Mouse (Mus musculus): ENCODE data around the gene Sept1. TPM values are rescaled to one million over a fixed set of nuclear protein-coding genes. Genes with fewer than 3 reads are reported as not detected.

Gene Sept1
- polyA plus RNA-seq, 1 experiment from 2014 or later: 16.0 TPM

DNA sequence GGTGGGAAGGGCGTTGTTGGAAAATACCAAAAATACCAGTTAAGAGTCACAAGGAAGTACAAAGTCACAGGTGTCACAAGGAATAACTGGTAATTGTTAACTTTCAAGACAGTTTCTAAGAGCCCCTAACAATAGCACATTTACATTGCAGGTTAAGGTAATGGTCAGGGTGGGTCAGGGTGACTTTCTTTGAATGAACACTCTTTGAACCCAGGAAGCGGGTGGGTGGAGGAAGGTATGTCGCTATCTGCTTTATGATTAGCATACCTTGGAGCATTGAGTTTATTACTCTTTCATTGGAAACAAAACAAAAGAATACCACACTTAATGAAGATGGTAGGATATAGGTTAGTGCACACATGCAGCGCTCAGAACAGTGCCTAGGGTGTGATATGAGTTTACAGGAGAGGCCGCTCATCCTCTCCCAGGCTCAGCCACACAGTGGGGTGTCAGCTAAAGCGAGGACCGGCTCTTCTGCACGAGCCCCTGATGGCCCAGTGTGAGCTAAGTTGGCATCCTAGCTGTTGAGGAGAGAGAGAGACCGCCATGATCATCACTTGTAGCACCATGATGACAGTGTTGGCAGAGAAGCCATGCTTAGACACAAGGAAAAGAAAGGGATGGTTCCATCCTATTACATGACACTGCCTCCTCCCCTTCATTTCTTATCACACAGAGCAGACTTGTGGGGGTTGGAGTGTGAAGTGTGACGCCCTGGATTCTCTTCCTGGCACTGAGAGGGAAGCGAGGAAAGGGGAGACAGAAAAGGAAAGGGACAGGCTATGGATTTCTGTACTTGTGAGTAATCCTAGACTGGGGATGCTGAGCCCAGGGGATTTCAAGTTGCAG, 7.6 kb downstream of the Sept1 start:
- peak overlapping the region; percentile 4; the same call in 1 of the 2 replicates for H3K27ac ChIP-seq
- no peak overlapping the region for H3K4me3 ChIP-seq (replicated peaks)
- no peaks in the 10 kb centered on the region for H3K27me3 ChIP-seq (replicated peaks)
- WGBS: 81% methylated on average over 11 of the region's 11 CpGs
- no peak overlapping the region for H3K4me2 ChIP-seq (replicated peaks)
- H3K36me3 ChIP-seq: no peaks in the 10 kb centered on the region
- ATAC-seq: peak; percentile 65
- H3K4me1 ChIP-seq (replicated peaks): no peaks in the 10 kb centered on the region; the same call in 1 of the 2 replicates
- H3K9me3 ChIP-seq: no peaks in the 10 kb centered on the region
- H3K9ac ChIP-seq: no peak overlapping the region

DNA sequence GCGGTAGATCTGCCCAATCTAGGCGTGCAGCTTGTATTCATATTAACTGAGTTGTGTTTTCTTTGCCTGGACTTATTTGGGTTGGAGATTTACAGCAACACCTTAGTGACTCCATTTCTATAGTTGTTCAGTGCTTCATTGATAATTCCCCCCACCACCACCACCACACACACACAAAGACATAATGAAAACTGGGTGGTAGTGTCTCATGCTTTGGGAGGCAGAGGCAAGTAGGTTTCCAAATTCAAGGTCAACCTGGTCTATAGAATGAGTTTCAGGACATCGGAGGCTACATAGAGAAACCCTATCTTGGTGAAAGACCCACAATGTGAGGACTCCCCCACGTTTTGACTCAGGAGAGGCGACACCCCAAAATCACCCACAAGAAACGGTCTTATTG, 8.3 kb downstream of the Sept1 start:
- Histone ChIP-seq H3K4me2 (replicated peaks) (no peak overlapping the region), H3K27ac (no peak overlapping the region), H3K36me3 (no peaks in the 10 kb centered on the region), H3K4me3 (replicated peaks) (no peak overlapping the region), H3K4me1 (replicated peaks) (no peaks in the 10 kb centered on the region), H3K27me3 (replicated peaks) (no peaks in the 10 kb centered on the region), H3K9ac (no peak overlapping the region), H3K9me3 (no peaks in the 10 kb centered on the region)
- 89% methylated on average over 6 of the region's 6 CpGs for WGBS
- ATAC-seq: no peak

- Histone ChIP-seq H3K27me3 (replicated peaks) (no peaks in the 10 kb centered on the region), H3K9me3 (no peaks in the 10 kb centered on the region), H3K4me2 (replicated peaks) (no peak overlapping the region), H3K4me3 (replicated peaks) (no peak overlapping the region), H3K27ac (no peak overlapping the region), H3K36me3 (no peaks in the 10 kb centered on the region), H3K4me1 (replicated peaks) (no peaks in the 10 kb centered on the region), H3K9ac (no peak overlapping the region)
- no peak for ATAC-seq
- 74% methylated on average over 6 of the region's 6 CpGs for WGBS
These were observed 9.1 kb downstream of the Sept1 start for GRCm38 (mm10) chr7:127223515-127224478.

DNA sequence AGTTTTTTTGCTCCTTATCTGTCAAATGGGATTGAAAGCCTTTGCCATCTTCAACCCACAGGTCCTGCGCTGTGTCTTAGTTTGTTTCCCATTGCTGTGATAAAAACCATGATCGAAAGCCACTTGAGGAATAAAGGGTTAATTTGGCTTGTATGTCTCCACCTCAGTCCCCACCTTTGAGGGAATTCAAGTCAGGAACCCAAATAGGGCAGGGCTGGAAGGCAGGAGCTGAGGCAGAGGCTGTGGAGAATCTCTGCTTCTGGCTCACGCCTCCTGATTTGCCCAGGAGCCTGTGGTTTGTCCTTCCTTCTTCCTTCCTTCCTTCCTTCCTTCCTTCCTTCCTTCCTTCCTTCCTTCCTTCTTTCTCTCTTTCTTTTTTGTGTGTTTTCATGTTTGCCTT, 9.8 kb downstream of the Sept1 start:
- Histone ChIP-seq H3K9me3 (no peaks in the 10 kb centered on the region), H3K36me3 (no peaks in the 10 kb centered on the region), H3K4me1 (replicated peaks) (no peaks in the 10 kb centered on the region), H3K9ac (no peak overlapping the region), H3K4me3 (replicated peaks) (no peak overlapping the region), H3K27me3 (replicated peaks) (no peaks in the 10 kb centered on the region), H3K4me2 (replicated peaks) (no peak overlapping the region), H3K27ac (no peak overlapping the region)
- ATAC-seq: no peak
- 89% methylated on average over 3 of the region's 3 CpGs for WGBS

GRCm38 (mm10) chr7:127220440-127220839, 12.5 kb downstream of the Sept1 start:
- Histone ChIP-seq H3K36me3 (no peaks in the 10 kb centered on the region), H3K9ac (no peak overlapping the region), H3K4me3 (replicated peaks) (no peak overlapping the region), H3K4me2 (replicated peaks) (no peak overlapping the region), H3K27me3 (replicated peaks) (no peaks in the 10 kb centered on the region), H3K4me1 (replicated peaks) (0 out of 2 replicates have a peak, but pooled peaks cover 2% of the 10 kb centered on the region), H3K9me3 (no peaks in the 10 kb centered on the region), H3K27ac (no peak overlapping the region)
- no peak for ATAC-seq
- WGBS: 67% methylated on average over 6 of the region's 6 CpGs

DNA sequence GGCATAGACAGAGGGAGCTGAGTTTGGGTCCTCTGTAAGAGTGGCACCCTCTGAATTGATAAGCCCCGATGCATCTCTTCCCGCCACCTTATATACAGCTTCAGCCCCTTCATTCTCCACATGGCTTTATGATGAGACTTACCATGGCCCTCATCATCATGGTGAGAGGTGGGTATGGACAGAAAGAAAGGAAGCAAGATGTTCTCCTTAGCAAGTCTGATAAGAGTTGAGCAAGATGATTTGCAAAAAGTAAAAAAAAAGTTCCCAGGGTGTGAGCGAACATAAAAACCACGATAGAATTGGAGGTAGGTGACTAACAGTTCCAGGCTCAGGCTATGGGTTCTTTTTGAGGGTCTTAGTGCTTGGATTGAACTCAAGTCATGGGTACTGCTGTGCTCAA, 14.3 kb downstream of the Sept1 start:
- Histone ChIP-seq H3K4me1 (replicated peaks) (0 out of 2 replicates have a peak, but pooled peaks cover 9% of the 10 kb centered on the region), H3K4me3 (replicated peaks) (no peak overlapping the region), H3K9ac (no peak overlapping the region), H3K27me3 (replicated peaks) (no peaks in the 10 kb centered on the region), H3K27ac (no peak overlapping the region), H3K36me3 (no peaks in the 10 kb centered on the region), H3K9me3 (no peaks in the 10 kb centered on the region), H3K4me2 (replicated peaks) (no peak overlapping the region)
- 92% methylated on average over 4 of the region's 4 CpGs for WGBS
- ATAC-seq: no peak

DNA sequence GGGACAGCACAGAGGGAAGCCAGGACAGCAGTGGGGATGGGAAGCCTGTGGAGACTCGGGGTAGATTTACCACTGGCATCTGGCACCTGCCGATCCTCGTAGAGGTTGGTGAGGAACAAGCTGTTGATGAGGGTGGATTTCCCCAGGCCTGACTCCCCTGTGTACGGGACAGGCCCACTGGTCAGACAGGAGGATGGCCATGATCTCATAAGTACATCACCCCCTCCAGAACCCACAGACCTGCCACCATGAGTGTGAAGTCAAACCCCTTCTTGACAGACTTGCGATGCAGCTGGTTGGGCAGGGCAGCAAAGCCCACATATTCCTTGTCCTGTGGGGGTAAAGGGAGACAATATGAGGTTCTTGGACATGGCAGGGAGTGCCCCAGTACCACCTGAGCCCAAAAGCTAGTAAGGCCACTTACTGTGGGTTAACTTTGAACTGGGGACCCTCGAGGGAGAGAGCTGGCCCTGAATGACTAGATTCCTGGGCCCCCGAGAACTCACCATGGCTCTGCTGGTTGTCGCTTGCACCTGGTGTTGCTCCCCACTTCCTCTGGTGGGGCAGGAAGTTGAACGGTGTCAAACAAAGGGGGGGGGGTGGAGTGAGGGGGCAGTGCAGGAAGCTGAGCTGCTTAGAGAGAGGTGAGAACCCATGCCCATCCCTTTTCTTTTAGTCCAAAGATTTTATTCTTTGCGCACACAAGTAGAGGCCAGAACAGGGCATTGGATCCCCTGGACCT, 14.9 kb downstream of the Sept1 start:
- ATAC-seq: no peak
- Histone ChIP-seq H3K9me3 (no peaks in the 10 kb centered on the region), H3K4me2 (replicated peaks) (no peak overlapping the region), H3K4me3 (replicated peaks) (no peak overlapping the region), H3K9ac (no peak overlapping the region), H3K4me1 (replicated peaks) (0 out of 2 replicates have a peak, but pooled peaks cover 9% of the 10 kb centered on the region), H3K36me3 (no peaks in the 10 kb centered on the region), H3K27ac (no peak overlapping the region), H3K27me3 (replicated peaks) (no peaks in the 10 kb centered on the region)
- WGBS: 71% methylated on average over 10 of the region's 10 CpGs

GRCm38 (mm10) chr7:127217475-127217874, 15.5 kb downstream of the Sept1 start:
- ATAC-seq: no peak
- 76% methylated on average over 6 of the region's 6 CpGs for WGBS
- Histone ChIP-seq H3K4me2 (replicated peaks) (no peak overlapping the region), H3K4me1 (replicated peaks) (0 out of 2 replicates have a peak, but pooled peaks cover 9% of the 10 kb centered on the region), H3K36me3 (no peaks in the 10 kb centered on the region), H3K9ac (no peak overlapping the region), H3K9me3 (no peaks in the 10 kb centered on the region), H3K4me3 (replicated peaks) (no peak overlapping the region), H3K27me3 (replicated peaks) (no peaks in the 10 kb centered on the region), H3K27ac (no peak overlapping the region)

DNA sequence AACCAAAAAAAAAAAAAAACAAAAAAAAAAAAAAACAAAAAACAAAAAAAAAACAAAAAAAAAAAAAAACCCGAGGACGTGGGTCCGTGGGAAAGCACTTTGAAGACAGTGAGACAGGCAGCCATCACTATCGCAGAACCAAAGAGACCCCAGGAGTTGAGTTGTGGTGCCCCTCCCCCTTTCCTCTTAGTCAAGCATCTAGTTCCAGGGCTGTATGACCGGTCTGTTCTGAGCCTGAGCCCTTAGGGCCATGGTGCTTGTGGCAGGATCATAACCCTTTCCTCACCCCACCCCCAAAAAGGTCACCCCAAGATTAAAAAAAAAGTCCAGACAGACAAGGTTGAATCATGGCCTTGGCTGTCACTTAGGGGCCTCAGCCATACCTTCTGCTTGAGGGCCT, 16.6 kb downstream of the Sept1 start:
- Histone ChIP-seq H3K4me2 (replicated peaks) (no peak overlapping the region), H3K4me3 (replicated peaks) (no peak overlapping the region), H3K27me3 (replicated peaks) (no peaks in the 10 kb centered on the region), H3K9ac (no peak overlapping the region), H3K4me1 (replicated peaks) (0 out of 2 replicates have a peak, but pooled peaks cover 9% of the 10 kb centered on the region), H3K36me3 (no peaks in the 10 kb centered on the region), H3K9me3 (no peaks in the 10 kb centered on the region), H3K27ac (no peak overlapping the region)
- 79% methylated on average over 5 of the region's 5 CpGs for WGBS
- ATAC-seq: no peak

DNA sequence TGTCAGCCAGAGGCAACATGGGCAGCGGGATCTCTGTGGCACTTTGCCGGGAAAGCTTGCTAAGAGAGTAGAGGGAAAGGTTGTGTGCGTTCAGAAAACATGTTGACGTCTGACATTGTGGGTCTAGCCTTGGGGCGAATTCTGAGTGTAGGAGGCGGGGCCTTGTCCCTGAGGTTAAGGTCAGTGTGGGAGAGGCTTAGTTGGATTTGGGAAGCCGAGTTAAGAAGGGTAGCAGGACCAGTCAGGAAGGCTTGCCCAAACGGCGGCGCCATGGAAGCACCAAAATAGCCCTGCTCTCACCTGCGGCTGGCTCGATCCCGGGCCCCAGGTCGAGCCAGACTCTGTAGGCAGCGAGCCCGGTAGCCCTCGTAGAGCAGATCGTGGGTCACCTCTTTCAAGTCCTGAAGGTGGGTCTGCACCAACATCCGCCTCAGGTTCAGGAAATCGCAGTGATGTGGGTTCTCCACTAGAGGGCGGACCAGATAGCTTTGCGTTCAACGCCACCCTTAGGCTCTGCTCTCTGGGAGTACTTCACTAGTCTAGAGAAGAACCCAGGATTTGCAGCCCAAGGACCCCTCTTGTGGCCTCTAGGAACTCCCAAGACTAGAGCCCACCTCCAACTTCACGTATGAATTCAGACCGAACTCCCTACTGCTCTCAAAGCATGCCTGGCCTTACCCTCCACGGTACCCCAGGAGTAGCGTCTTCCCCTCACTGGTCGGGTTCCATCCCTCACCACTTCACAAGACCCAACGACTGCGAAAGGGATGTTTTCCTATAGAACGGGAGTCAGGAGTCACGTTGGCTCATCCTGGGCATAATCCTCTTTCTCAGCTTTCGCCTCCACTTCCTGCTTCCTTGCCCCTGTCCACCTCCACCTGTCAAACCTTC, 17.7 kb downstream of the Sept1 start:
- peak; percentile 59 for ATAC-seq
- H3K27ac ChIP-seq: no peak overlapping the region
- H3K36me3 ChIP-seq: no peaks in the 10 kb centered on the region
- H3K27me3 ChIP-seq (replicated peaks): no peaks in the 10 kb centered on the region
- peak overlapping the region; percentile 73 for H3K4me2 ChIP-seq (replicated peaks)
- H3K9ac ChIP-seq: peak overlapping the region; percentile 45
- H3K4me1 ChIP-seq (replicated peaks): 0 out of 2 replicates have a peak, but pooled peaks cover 9% of the 10 kb centered on the region
- no peaks in the 10 kb centered on the region for H3K9me3 ChIP-seq
- 23% methylated on average over 33 of the region's 33 CpGs for WGBS
- peak overlapping the region; percentile 33 for H3K4me3 ChIP-seq (replicated peaks)

DNA sequence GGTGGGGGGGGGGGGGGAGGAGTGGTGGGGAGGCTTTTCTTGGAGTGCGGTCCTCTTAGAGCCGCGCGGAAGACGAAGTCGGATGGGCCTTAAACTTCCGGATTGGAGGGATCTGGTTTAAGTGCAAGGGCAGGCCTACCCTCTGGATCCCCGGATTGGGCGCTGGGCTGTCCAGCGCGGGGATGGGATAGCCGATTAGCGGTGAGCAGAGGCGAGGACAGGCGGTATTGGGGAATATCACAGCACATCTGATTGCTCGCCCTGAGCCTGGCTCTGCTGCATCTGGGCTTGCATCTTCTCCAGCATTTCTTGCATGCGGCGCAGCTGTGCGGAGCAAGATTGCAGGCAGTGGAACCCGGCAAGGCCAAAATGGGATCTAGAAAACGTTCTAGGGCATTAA, 18.4 kb downstream of the Sept1 start:
- no peaks in the 10 kb centered on the region for H3K36me3 ChIP-seq
- H3K27ac ChIP-seq: no peak overlapping the region
- peak overlapping the region; percentile 45; the same call in 1 of the 2 replicates for H3K9ac ChIP-seq
- H3K4me1 ChIP-seq (replicated peaks): peaks cover 11% of the 10 kb centered on the region
- no peaks in the 10 kb centered on the region for H3K27me3 ChIP-seq (replicated peaks)
- peak overlapping the region; percentile 73 for H3K4me2 ChIP-seq (replicated peaks)
- no peak for ATAC-seq
- H3K9me3 ChIP-seq: no peaks in the 10 kb centered on the region
- 31% methylated on average over 21 of the region's 21 CpGs for WGBS
- peak overlapping the region; percentile 33; the same call in 1 of the 2 replicates for H3K4me3 ChIP-seq (replicated peaks)
